Mouse (Mus musculus): Measurements from ENCODE around the gene Dnajc6. TPM values are rescaled to one million over a fixed set of nuclear protein-coding genes. Genes with fewer than 3 reads are reported as not detected.

Dnajc6 gene
- polyA plus RNA-seq, 1 experiment = 14.5 TPM

- no peak for DNase-seq
- Histone ChIP-seq H3K36me3 (ENCODE audit: control insufficient read depth, insufficient read depth, low read length) (no peaks in the 10 kb centered on the region), H3K27me3 (replicated peaks; ENCODE audit: control insufficient read depth, insufficient read depth, low read length) (no peaks in the 10 kb centered on the region), H3K4me1 (ENCODE audit: control insufficient read depth, insufficient read depth, low read length) (no peaks in the 10 kb centered on the region), H3K4me3 (ENCODE audit: insufficient read depth, low read depth, low read length) (no peak overlapping the region), H3K27ac (ENCODE audit: insufficient read depth, low read depth, low read length) (no peak overlapping the region)
- WGBS = 79% methylated on average over 3 of the region's 3 CpGs
- TF ChIP-seq CTCF (conservative IDR thresholded peaks at IDR 0.05; ENCODE audit: insufficient read depth, insufficient read length, low read depth, low read length) (no peak), POLR2A (IDR thresholded peaks at IDR 0.05; ENCODE audit: low read depth, low read length) (no peak)
These were observed 96.0 kb downstream of the Dnajc6 start for GRCm38 (mm10) chr4:101592466-101592865.

GRCm38 (mm10) chr4:101601758-101602157, 105.3 kb downstream of the Dnajc6 start:
- H3K4me1 ChIP-seq (ENCODE audit: control insufficient read depth, insufficient read depth, low read length) = no peaks in the 10 kb centered on the region
- TF ChIP-seq POLR2A (IDR thresholded peaks at IDR 0.05; ENCODE audit: low read depth, low read length) = no peak
- peak; percentile 44; the same call in 1 of the 2 replicates for TF ChIP-seq CTCF (conservative IDR thresholded peaks at IDR 0.05; ENCODE audit: insufficient read depth, insufficient read length, low read depth, low read length)
- no peak overlapping the region for H3K27ac ChIP-seq (ENCODE audit: insufficient read depth, low read depth, low read length)
- H3K27me3 ChIP-seq (replicated peaks; ENCODE audit: control insufficient read depth, insufficient read depth, low read length) = no peaks in the 10 kb centered on the region
- H3K4me3 ChIP-seq (ENCODE audit: insufficient read depth, low read depth, low read length) = no peak overlapping the region
- DNase-seq = peak; percentile 13
- no peaks in the 10 kb centered on the region for H3K36me3 ChIP-seq (ENCODE audit: control insufficient read depth, insufficient read depth, low read length)

- Histone ChIP-seq H3K27me3 (replicated peaks; ENCODE audit: control insufficient read depth, insufficient read depth, low read length) (no peaks in the 10 kb centered on the region), H3K4me3 (ENCODE audit: insufficient read depth, low read depth, low read length) (no peak overlapping the region), H3K4me1 (ENCODE audit: control insufficient read depth, insufficient read depth, low read length) (no peaks in the 10 kb centered on the region), H3K36me3 (ENCODE audit: control insufficient read depth, insufficient read depth, low read length) (no peaks in the 10 kb centered on the region), H3K27ac (ENCODE audit: insufficient read depth, low read depth, low read length) (no peak overlapping the region)
- 80% methylated on average over 3 of the region's 3 CpGs for WGBS
- DNase-seq = no peak
- TF ChIP-seq CTCF (conservative IDR thresholded peaks at IDR 0.05; ENCODE audit: insufficient read depth, insufficient read length, low read depth, low read length) = no peak
- no peak for TF ChIP-seq POLR2A (IDR thresholded peaks at IDR 0.05; ENCODE audit: low read depth, low read length)
These were observed 107.2 kb downstream of the Dnajc6 start for GRCm38 (mm10) chr4:101603635-101604034.

- Histone ChIP-seq H3K27me3 (replicated peaks; ENCODE audit: control insufficient read depth, insufficient read depth, low read length) (no peaks in the 10 kb centered on the region), H3K4me3 (ENCODE audit: insufficient read depth, low read depth, low read length) (no peak overlapping the region), H3K36me3 (ENCODE audit: control insufficient read depth, insufficient read depth, low read length) (no peaks in the 10 kb centered on the region), H3K27ac (ENCODE audit: insufficient read depth, low read depth, low read length) (no peak overlapping the region), H3K4me1 (ENCODE audit: control insufficient read depth, insufficient read depth, low read length) (no peaks in the 10 kb centered on the region)
- WGBS = 82% methylated on average over 5 of the region's 5 CpGs
- DNase-seq = no peak
- TF ChIP-seq POLR2A (IDR thresholded peaks at IDR 0.05; ENCODE audit: low read depth, low read length) (no peak), CTCF (conservative IDR thresholded peaks at IDR 0.05; ENCODE audit: insufficient read depth, insufficient read length, low read depth, low read length) (no peak)
These were observed 120.1 kb downstream of the Dnajc6 start for GRCm38 (mm10) chr4:101616520-101616919.

GRCm38 (mm10) chr4:101617742-101618141, 121.3 kb downstream of the Dnajc6 start:
- TF ChIP-seq CTCF (conservative IDR thresholded peaks at IDR 0.05; ENCODE audit: insufficient read depth, insufficient read length, low read depth, low read length) = no peak
- no peak for TF ChIP-seq POLR2A (IDR thresholded peaks at IDR 0.05; ENCODE audit: low read depth, low read length)
- no peaks in the 10 kb centered on the region for H3K27me3 ChIP-seq (replicated peaks; ENCODE audit: control insufficient read depth, insufficient read depth, low read length)
- H3K4me1 ChIP-seq (ENCODE audit: control insufficient read depth, insufficient read depth, low read length) = no peaks in the 10 kb centered on the region
- 52% methylated on average over 2 of the region's 2 CpGs for WGBS
- 0 out of 2 replicates have a peak, but pooled peaks cover 1% of the 10 kb centered on the region for H3K36me3 ChIP-seq (ENCODE audit: control insufficient read depth, insufficient read depth, low read length)
- no peak overlapping the region for H3K27ac ChIP-seq (ENCODE audit: insufficient read depth, low read depth, low read length)
- no peak overlapping the region for H3K4me3 ChIP-seq (ENCODE audit: insufficient read depth, low read depth, low read length)
- no peak for DNase-seq

- no peak overlapping the region for H3K27ac ChIP-seq (ENCODE audit: insufficient read depth, low read depth, low read length)
- TF ChIP-seq CTCF (conservative IDR thresholded peaks at IDR 0.05; ENCODE audit: insufficient read depth, insufficient read length, low read depth, low read length) (no peak), POLR2A (IDR thresholded peaks at IDR 0.05; ENCODE audit: low read depth, low read length) (no peak)
- DNase-seq = no peak
- no peak overlapping the region for H3K4me3 ChIP-seq (ENCODE audit: insufficient read depth, low read depth, low read length)
- H3K4me1 ChIP-seq (ENCODE audit: control insufficient read depth, insufficient read depth, low read length) = no peaks in the 10 kb centered on the region
- WGBS = 73% methylated on average over 2 of the region's 2 CpGs
- 0 out of 2 replicates have a peak, but pooled peaks cover 1% of the 10 kb centered on the region for H3K36me3 ChIP-seq (ENCODE audit: control insufficient read depth, insufficient read depth, low read length)
- no peaks in the 10 kb centered on the region for H3K27me3 ChIP-seq (replicated peaks; ENCODE audit: control insufficient read depth, insufficient read depth, low read length)
These were observed 123.8 kb downstream of the Dnajc6 start for GRCm38 (mm10) chr4:101620206-101620605.

GRCm38 (mm10) chr4:101621241-101621640, 124.8 kb downstream of the Dnajc6 start:
- Histone ChIP-seq H3K4me1 (ENCODE audit: control insufficient read depth, insufficient read depth, low read length) (no peaks in the 10 kb centered on the region), H3K36me3 (ENCODE audit: control insufficient read depth, insufficient read depth, low read length) (0 out of 2 replicates have a peak, but pooled peaks cover 1% of the 10 kb centered on the region), H3K27ac (ENCODE audit: insufficient read depth, low read depth, low read length) (no peak overlapping the region), H3K4me3 (ENCODE audit: insufficient read depth, low read depth, low read length) (no peak overlapping the region), H3K27me3 (replicated peaks; ENCODE audit: control insufficient read depth, insufficient read depth, low read length) (no peaks in the 10 kb centered on the region)
- TF ChIP-seq POLR2A (IDR thresholded peaks at IDR 0.05; ENCODE audit: low read depth, low read length) = no peak
- no peak for TF ChIP-seq CTCF (conservative IDR thresholded peaks at IDR 0.05; ENCODE audit: insufficient read depth, insufficient read length, low read depth, low read length)
- DNase-seq = no peak
- 94% methylated on average over 5 of the region's 5 CpGs for WGBS

All from kidney, adult 2 months (tissue).